Mouse (Mus musculus): ENCODE results near the gene Gm20431. TPM values are rescaled to one million over a fixed set of nuclear protein-coding genes. Genes with fewer than 3 reads are reported as not detected.

Gene Gm20431
- polyA plus RNA-seq, 1 experiment, result 0.44 TPM

DNA sequence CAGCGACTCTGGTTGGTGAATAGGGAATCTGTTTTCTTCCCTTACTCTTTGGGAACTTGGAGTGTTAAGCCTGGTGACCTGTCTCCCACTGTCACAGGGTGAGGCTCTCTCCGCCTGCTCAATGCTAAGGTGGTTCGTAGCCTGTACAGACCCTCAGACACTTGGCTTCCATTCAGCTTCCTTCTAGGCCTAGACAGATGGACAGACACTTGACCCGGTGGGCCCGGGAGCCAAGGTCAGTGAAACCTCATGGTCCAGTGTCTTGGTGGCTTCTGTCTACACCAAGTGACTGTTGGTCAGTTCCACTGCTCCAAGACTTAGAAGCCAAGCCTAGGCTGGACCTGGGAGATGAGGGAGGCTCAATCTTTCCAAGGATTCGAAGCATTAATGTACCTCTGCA lies 30.1 kb upstream of the Gm20431 start:
- H3K79me3 ChIP-seq (ENCODE audit: low read depth), result peaks cover 30% of the 10 kb centered on the region
- peak overlapping the region; percentile 8 for H3ac ChIP-seq (ENCODE audit: control insufficient read depth, insufficient read length, low read depth)
- H3K36me3 ChIP-seq (ENCODE audit: control insufficient read depth, insufficient read depth), result peaks cover 23% of the 10 kb centered on the region
- no peak for TF ChIP-seq MYOD1 (IDR thresholded peaks at IDR 0.05; ENCODE audit: control insufficient read depth, insufficient read length, low read depth)
- no peak for TF ChIP-seq MAX (IDR thresholded peaks at IDR 0.05)
- no peak for TF ChIP-seq CTCF (IDR thresholded peaks at IDR 0.05; ENCODE audit: control insufficient read depth, insufficient read depth, insufficient read length)
- TF ChIP-seq MYOG (IDR thresholded peaks at IDR 0.05; ENCODE audit: control insufficient read depth, extremely low read depth, insufficient read length), result no peak
- no peak for TF ChIP-seq CEBPB (IDR thresholded peaks at IDR 0.05; ENCODE audit: low read depth)
- TF ChIP-seq USF1 (IDR thresholded peaks at IDR 0.05; ENCODE audit: low read depth), result no peak
- no peak for TF ChIP-seq FOSL1 (IDR thresholded peaks at IDR 0.05; ENCODE audit: insufficient read depth, low read length, poor library complexity, severe bottlenecking)
- peak overlapping the region; percentile 86 for H3K4me3 ChIP-seq (ENCODE audit: insufficient read depth, poor library complexity, severe bottlenecking)
- no peaks in the 10 kb centered on the region for H3K27me3 ChIP-seq (ENCODE audit: control insufficient read depth, insufficient read depth, insufficient read length)
- peaks cover 46% of the 10 kb centered on the region for H3K79me2 ChIP-seq (ENCODE audit: control insufficient read depth, insufficient read depth)

DNA sequence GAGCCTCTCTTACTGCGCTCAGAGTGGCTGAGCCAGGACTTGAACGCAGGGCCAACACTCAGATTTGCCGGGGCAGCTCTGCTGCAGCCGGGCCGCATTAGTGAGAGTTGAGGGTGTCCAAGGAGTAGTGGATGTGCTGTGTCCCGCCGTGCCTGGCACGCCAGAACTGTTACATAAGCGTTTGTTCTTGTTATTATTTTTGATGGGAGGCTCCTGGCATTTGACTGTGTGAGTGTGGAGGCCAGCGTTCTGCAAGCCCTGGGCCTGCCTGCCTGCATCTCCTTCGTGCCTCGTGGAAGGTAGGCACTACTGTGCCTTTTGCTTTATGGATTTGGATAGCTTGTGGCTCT lies 29.6 kb upstream of the Gm20431 start:
- TF ChIP-seq MYOD1 (IDR thresholded peaks at IDR 0.05; ENCODE audit: control insufficient read depth, insufficient read length, low read depth) (no peak), MAX (IDR thresholded peaks at IDR 0.05) (no peak), CEBPB (IDR thresholded peaks at IDR 0.05; ENCODE audit: low read depth) (no peak), FOSL1 (IDR thresholded peaks at IDR 0.05; ENCODE audit: insufficient read depth, low read length, poor library complexity, severe bottlenecking) (no peak), MYOG (IDR thresholded peaks at IDR 0.05; ENCODE audit: control insufficient read depth, extremely low read depth, insufficient read length) (no peak), USF1 (IDR thresholded peaks at IDR 0.05; ENCODE audit: low read depth) (no peak), CTCF (IDR thresholded peaks at IDR 0.05; ENCODE audit: control insufficient read depth, insufficient read depth, insufficient read length) (no peak)
- Histone ChIP-seq H3ac (ENCODE audit: control insufficient read depth, insufficient read length, low read depth) (peak overlapping the region; percentile 55), H3K79me2 (ENCODE audit: control insufficient read depth, insufficient read depth) (peaks cover 46% of the 10 kb centered on the region), H3K79me3 (ENCODE audit: low read depth) (peaks cover 30% of the 10 kb centered on the region), H3K36me3 (ENCODE audit: control insufficient read depth, insufficient read depth) (peaks cover 20% of the 10 kb centered on the region), H3K27me3 (ENCODE audit: control insufficient read depth, insufficient read depth, insufficient read length) (no peaks in the 10 kb centered on the region), H3K4me3 (ENCODE audit: insufficient read depth, poor library complexity, severe bottlenecking) (peak overlapping the region; percentile 86)

DNA sequence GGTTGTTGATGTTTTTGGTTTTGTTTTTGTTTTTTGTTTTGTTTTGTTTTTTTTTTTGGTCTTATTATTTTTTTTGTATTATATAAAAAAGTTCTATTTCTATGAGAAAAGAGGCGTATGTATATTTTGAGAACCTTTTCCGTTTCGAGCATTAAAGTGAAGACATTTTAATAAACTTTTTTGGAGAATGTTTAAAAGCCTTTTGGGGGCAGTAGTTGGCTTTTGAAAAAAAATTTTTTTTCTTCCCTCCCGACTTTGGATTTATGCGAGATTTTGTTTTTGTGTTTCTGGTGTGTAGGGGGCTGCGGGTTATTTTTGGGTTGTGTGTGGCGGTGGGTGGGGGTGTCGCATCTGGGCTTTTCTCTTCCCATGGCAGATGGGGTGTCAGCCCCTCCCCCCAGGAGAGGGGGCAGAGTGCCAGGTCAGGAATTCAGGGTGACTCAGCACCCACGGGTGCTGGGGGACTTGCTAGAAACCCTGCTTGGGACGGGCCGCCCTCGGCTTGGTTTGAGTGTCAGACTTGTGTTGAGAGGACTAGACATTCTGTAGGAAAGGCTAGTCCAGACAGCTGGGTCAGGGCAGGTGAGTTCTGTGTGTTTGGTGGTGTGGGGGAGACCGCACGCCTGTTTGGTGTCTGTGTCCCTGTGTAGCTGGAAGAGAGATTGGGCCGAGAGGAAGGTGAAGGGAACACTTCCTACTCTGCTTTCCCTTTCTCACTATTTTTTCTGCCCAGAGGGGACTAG lies 29.1 kb upstream of the Gm20431 start:
- peaks cover 30% of the 10 kb centered on the region for H3K79me3 ChIP-seq (ENCODE audit: low read depth)
- peak overlapping the region; percentile 86 for H3K4me3 ChIP-seq (ENCODE audit: insufficient read depth, poor library complexity, severe bottlenecking)
- TF ChIP-seq USF1 (IDR thresholded peaks at IDR 0.05; ENCODE audit: low read depth) (no peak), CEBPB (IDR thresholded peaks at IDR 0.05; ENCODE audit: low read depth) (no peak), MYOD1 (IDR thresholded peaks at IDR 0.05; ENCODE audit: control insufficient read depth, insufficient read length, low read depth) (no peak), CTCF (IDR thresholded peaks at IDR 0.05; ENCODE audit: control insufficient read depth, insufficient read depth, insufficient read length) (no peak), FOSL1 (IDR thresholded peaks at IDR 0.05; ENCODE audit: insufficient read depth, low read length, poor library complexity, severe bottlenecking) (no peak), MAX (IDR thresholded peaks at IDR 0.05) (no peak), MYOG (IDR thresholded peaks at IDR 0.05; ENCODE audit: control insufficient read depth, extremely low read depth, insufficient read length) (no peak)
- no peaks in the 10 kb centered on the region for H3K27me3 ChIP-seq (ENCODE audit: control insufficient read depth, insufficient read depth, insufficient read length)
- peak overlapping the region; percentile 55 for H3ac ChIP-seq (ENCODE audit: control insufficient read depth, insufficient read length, low read depth)
- peaks cover 20% of the 10 kb centered on the region for H3K36me3 ChIP-seq (ENCODE audit: control insufficient read depth, insufficient read depth)
- H3K79me2 ChIP-seq (ENCODE audit: control insufficient read depth, insufficient read depth), result peaks cover 46% of the 10 kb centered on the region

DNA sequence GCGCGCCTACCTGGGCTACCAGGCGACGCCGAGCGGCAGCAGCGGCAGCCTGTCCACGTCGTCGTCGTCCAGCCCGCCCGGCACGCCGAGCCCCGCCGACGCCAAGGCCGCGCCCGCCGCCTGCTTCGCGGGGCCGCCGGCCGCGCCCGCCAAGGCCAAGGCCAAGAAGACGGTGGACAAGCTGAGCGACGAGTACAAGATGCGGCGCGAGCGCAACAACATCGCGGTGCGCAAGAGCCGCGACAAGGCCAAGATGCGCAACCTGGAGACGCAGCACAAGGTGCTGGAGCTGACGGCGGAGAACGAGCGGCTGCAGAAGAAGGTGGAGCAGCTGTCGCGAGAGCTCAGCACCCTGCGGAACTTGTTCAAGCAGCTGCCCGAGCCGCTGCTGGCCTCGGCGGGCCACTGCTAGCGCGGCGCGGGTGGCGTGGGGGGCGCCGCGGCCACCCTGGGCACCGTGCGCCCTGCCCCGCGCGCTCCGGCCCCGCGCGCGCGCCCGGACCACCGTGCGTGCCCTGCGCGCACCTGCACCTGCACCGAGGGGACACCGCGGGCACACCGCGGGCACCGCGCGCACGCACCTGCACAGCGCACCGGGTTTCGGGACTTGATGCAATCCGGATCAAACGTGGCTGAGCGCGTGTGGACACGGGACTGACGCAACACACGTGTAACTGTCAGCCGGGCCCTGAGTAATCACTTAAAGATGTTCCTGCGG lies 28.4 kb upstream of the Gm20431 start, which contains the start of gene Tmem189:
Gene Tmem189, minus strand, starts transcription at position 322 of the 718 bp plus-strand sequence.
- H3K79me3 ChIP-seq (ENCODE audit: low read depth), result peaks cover 30% of the 10 kb centered on the region
- H3ac ChIP-seq (ENCODE audit: control insufficient read depth, insufficient read length, low read depth), result peak within 1 kb of the TSS; percentile 90
- TF ChIP-seq MYOG (IDR thresholded peaks at IDR 0.05; ENCODE audit: control insufficient read depth, extremely low read depth, insufficient read length) (no peak), CTCF (IDR thresholded peaks at IDR 0.05; ENCODE audit: control insufficient read depth, insufficient read depth, insufficient read length) (peak; percentile 0), CEBPB (IDR thresholded peaks at IDR 0.05; ENCODE audit: low read depth) (peak; percentile 75), MYOD1 (IDR thresholded peaks at IDR 0.05; ENCODE audit: control insufficient read depth, insufficient read length, low read depth) (peak; percentile 47), MAX (IDR thresholded peaks at IDR 0.05) (peak; percentile 86)
- H3K79me2 ChIP-seq (ENCODE audit: control insufficient read depth, insufficient read depth), result peaks cover 46% of the 10 kb centered on the region
- H3K4me3 ChIP-seq (ENCODE audit: insufficient read depth, poor library complexity, severe bottlenecking), result peak within 1 kb of the TSS; percentile 86
- peaks cover 20% of the 10 kb centered on the region for H3K36me3 ChIP-seq (ENCODE audit: control insufficient read depth, insufficient read depth)
- no peaks in the 10 kb centered on the region for H3K27me3 ChIP-seq (ENCODE audit: control insufficient read depth, insufficient read depth, insufficient read length)

DNA sequence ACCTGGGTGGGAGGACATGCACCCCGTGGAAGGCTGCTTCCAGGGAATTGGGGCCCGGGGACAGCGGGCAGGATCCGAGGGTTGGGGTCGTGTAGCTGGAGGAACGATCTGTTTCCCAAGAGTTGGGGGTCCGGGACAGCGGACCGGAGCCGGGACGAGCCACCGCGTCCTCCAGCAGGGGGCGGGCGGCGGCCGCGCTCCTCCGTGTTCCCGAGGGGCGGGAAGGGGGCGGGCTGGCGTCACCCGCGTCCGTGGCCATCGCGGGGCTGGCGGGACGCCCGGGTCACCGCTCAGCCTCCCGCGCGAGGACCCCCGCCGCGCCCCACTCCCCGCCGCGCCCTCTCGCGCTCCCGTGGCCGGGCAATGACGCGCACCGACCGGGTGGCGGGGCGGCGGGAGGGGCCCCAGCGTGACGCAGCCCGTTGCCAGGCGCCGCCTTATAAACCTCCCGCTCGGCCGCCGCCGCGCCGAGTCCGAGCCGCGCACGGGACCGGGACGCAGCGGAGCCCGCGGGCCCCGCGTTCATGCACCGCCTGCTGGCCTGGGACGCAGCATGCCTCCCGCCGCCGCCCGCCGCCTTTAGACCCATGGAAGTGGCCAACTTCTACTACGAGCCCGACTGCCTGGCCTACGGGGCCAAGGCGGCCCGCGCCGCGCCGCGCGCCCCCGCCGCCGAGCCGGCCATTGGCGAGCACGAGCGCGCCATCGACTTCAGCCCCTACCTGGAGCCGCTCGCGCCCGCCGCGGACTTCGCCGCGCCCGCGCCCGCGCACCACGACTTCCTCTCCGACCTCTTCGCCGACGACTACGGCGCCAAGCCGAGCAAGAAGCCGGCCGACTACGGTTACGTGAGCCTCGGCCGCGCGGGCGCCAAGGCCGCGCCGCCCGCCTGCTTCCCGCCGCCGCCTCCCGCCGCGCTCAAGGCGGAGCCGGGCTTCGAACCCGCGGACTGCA lies 27.5 kb upstream of the Gm20431 start, which contains the start of gene Cebpb:
Gene Cebpb, plus strand, starts transcription at position 418 of the 954 bp plus-strand sequence.
- TF ChIP-seq MAX (IDR thresholded peaks at IDR 0.05), result no peak
- no peak for TF ChIP-seq MYOD1 (IDR thresholded peaks at IDR 0.05; ENCODE audit: control insufficient read depth, insufficient read length, low read depth)
- peak; percentile 89 for TF ChIP-seq CTCF (IDR thresholded peaks at IDR 0.05; ENCODE audit: control insufficient read depth, insufficient read depth, insufficient read length)
- H3K36me3 ChIP-seq (ENCODE audit: control insufficient read depth, insufficient read depth), result peaks cover 20% of the 10 kb centered on the region
- peaks cover 30% of the 10 kb centered on the region for H3K79me3 ChIP-seq (ENCODE audit: low read depth)
- H3K27me3 ChIP-seq (ENCODE audit: control insufficient read depth, insufficient read depth, insufficient read length), result no peaks in the 10 kb centered on the region
- H3K79me2 ChIP-seq (ENCODE audit: control insufficient read depth, insufficient read depth), result peaks cover 46% of the 10 kb centered on the region
- peak within 1 kb of the TSS; percentile 86 for H3K4me3 ChIP-seq (ENCODE audit: insufficient read depth, poor library complexity, severe bottlenecking)
- peak within 1 kb of the TSS; percentile 90 for H3ac ChIP-seq (ENCODE audit: control insufficient read depth, insufficient read length, low read depth)

Data from C2C12 (cell line).